Mouse (Mus musculus) hindbrain, embryonic 13.5 days (tissue): ENCODE measurements around the gene Prcd. TPM values are rescaled to one million over a fixed set of nuclear protein-coding genes. Genes with fewer than 3 reads are reported as not detected.
"Not testable (repeated sequence)": the region's sequence is repeated elsewhere in the genome, so short reads cannot be mapped to it uniquely, and the experiment has no call there.

ENCODE experiments used
- ATAC-seq: fragments of 200-750 bp; cut with Nextera tagmentation; 2 replicates; pipeline ENCODE4 v1.8.0; 2017; ENCODE audit warnings: moderate TSS enrichment; ENCODE audit not compliant: low FRiP score
- H3K27ac ChIP-seq: fragments of 300-500 bp; sonication (generic); 2 replicates; pipeline ENCODE4 v1.5.1; 2015; ENCODE audit warnings: inconsistent platforms, mild to moderate bottlenecking, moderate library complexity
- H3K27me3 ChIP-seq: fragments of 300-500 bp; sonication (generic); 2 replicates; pipeline ENCODE4 v1.6.1; 2015; ENCODE audit warnings: mild to moderate bottlenecking, inconsistent platforms
- H3K36me3 ChIP-seq: fragments of 300-500 bp; sonication (generic); 2 replicates; pipeline ENCODE4 v1.6.1; 2015; ENCODE audit warnings: mild to moderate bottlenecking, inconsistent platforms
- H3K4me1 ChIP-seq: fragments of 300-500 bp; sonication (generic); replicated peaks from 2 replicates; pipeline ENCODE4 v1.6.1; 2015; ENCODE audit warnings: inconsistent platforms
- H3K4me2 ChIP-seq: fragments of 300-500 bp; sonication (generic); 2 replicates; pipeline ENCODE4 v1.6.1; 2015; ENCODE audit warnings: inconsistent platforms, mild to moderate bottlenecking, moderate library complexity
- H3K4me3 ChIP-seq: fragments of 300-500 bp; sonication (generic); 2 replicates; pipeline ENCODE4 v1.5.1; 2015; ENCODE audit warnings: mild to moderate bottlenecking, inconsistent platforms
- H3K9ac ChIP-seq: fragments of 300-500 bp; sonication (generic); 2 replicates; pipeline ENCODE4 v1.6.1; 2015; ENCODE audit warnings: mild to moderate bottlenecking, inconsistent platforms
- H3K9me3 ChIP-seq: fragments of 300-500 bp; sonication (generic); 2 replicates; pipeline ENCODE4 v1.6.1; 2016; ENCODE audit warnings: inconsistent platforms
- WGBS: fragments of 180-500 bp; shearing (Covaris S2); methylation state at CpG from one replicate; pipeline ENCODE4 v1.1.7; 2015; 5-methylcytosine and 5-hydroxymethylcytosine counted together
- polyA plus RNA-seq: library from polyadenylated mRNA; unstranded; fragments of >200 nt; fragmentation: Nextera tagmentation; extraction: Ambion mirVana; gene quantifications from 2 replicates; pipeline ENCODE4 v1.2.1, GENCODE M21; 2015

Prcd gene
- polyA plus RNA-seq, result 1.2 and 1.4 TPM in 2 replicates

GRCm38 (mm10) chr11:116653234-116653633 lies at the start of gene Prcd:
Gene Prcd, plus strand, starts transcription at chr11:116653534.
- WGBS, result 1% methylated on average over 9 of the region's 10 CpGs
- H3K27ac ChIP-seq, result peak within 1 kb of the TSS; percentile 52
- H3K9ac ChIP-seq, result peak within 1 kb of the TSS; percentile 89
- peaks cover 5% of the 10 kb centered on the region for H3K36me3 ChIP-seq
- peak within 1 kb of the TSS; percentile 93 for H3K4me2 ChIP-seq
- no peak for ATAC-seq
- peaks cover 62% of the 10 kb centered on the region for H3K27me3 ChIP-seq
- peak within 1 kb of the TSS; percentile 56 for H3K4me3 ChIP-seq
- no peaks in the 10 kb centered on the region for H3K9me3 ChIP-seq
- H3K4me1 ChIP-seq, result peaks cover 56% of the 10 kb centered on the region

- H3K9ac ChIP-seq, result no peak overlapping the region
- no peaks in the 10 kb centered on the region for H3K36me3 ChIP-seq
- H3K4me2 ChIP-seq, result no peak overlapping the region
- peaks cover 6% of the 10 kb centered on the region; the same call in 1 of the 2 replicates for H3K4me1 ChIP-seq
- WGBS, result 90% methylated on average over 12 of the region's 12 CpGs
- no peak overlapping the region for H3K27ac ChIP-seq
- no peaks in the 10 kb centered on the region for H3K27me3 ChIP-seq
- H3K4me3 ChIP-seq, result no peak overlapping the region
- H3K9me3 ChIP-seq, result no peaks in the 10 kb centered on the region
- no peak for ATAC-seq
Measured at GRCm38 (mm10) chr11:116604097-116604496, 49.2 kb upstream of the Prcd start.

GRCm38 (mm10) chr11:116607717-116608116 lies 45.6 kb upstream of the Prcd start:
- Histone ChIP-seq H3K4me2 (no peak overlapping the region), H3K27me3 (no peaks in the 10 kb centered on the region), H3K9me3 (no peaks in the 10 kb centered on the region), H3K9ac (no peak overlapping the region), H3K36me3 (no peaks in the 10 kb centered on the region), H3K27ac (no peak overlapping the region), H3K4me3 (no peak overlapping the region), H3K4me1 (0 out of 2 replicates have a peak, but pooled peaks cover 6% of the 10 kb centered on the region)
- WGBS, result 87% methylated on average over 3 of the region's 3 CpGs
- ATAC-seq, result no peak

GRCm38 (mm10) chr11:116609965-116610630 lies 43.2 kb upstream of the Prcd start:
- 0 out of 2 replicates have a peak, but pooled peaks cover 6% of the 10 kb centered on the region for H3K4me1 ChIP-seq
- H3K27me3 ChIP-seq, result no peaks in the 10 kb centered on the region
- no peak for ATAC-seq
- no peak overlapping the region for H3K9ac ChIP-seq
- no peak overlapping the region for H3K27ac ChIP-seq
- WGBS, result 84% methylated on average over 15 of the region's 15 CpGs
- H3K36me3 ChIP-seq, result no peaks in the 10 kb centered on the region
- H3K4me3 ChIP-seq, result no peak overlapping the region
- no peaks in the 10 kb centered on the region for H3K9me3 ChIP-seq
- H3K4me2 ChIP-seq, result no peak overlapping the region

DNA sequence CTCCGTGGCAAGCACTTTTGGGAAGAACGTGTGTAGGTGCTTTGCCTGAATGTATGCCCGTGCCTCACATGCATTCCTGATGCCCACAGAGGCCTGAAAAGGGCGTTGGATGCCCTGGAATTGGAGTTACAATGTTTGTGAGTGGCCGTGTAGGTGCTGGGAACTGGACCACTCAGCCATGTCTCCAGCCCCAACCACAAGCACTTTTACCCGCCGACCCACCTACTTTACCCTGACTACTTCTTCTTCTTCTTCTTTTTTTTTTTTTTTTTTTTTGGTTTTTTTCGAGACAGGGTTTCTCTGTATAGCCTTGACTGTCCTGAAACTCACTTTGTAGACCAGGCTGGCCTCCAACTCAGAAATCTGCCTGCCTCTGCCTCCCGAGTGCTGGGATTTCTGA lies 42.2 kb upstream of the Prcd start:
- 95% methylated on average over 8 of the region's 9 CpGs for WGBS
- H3K27ac ChIP-seq, result not testable (repeated sequence)

DNA sequence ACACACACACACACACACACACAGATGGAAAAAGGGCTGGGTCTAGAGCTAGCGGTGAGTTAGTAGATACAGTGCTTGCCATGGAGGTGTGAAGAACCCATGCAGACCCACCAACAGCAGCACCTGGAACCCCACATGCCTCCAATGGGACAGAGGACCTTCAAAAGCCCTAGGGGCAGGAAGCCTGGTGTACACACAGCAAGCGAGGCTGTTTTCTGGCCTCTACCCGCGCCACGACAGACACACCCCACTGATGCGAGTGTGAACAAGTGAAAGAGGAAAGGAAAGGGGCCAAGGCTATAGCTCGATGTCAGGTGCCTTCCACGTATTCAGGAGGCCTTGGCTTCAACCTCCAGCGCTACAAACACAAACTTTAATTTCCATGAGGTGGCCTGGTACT lies 41.5 kb upstream of the Prcd start:
- Histone ChIP-seq H3K4me2 (no peak overlapping the region), H3K9ac (no peak overlapping the region), H3K27ac (no peak overlapping the region), H3K36me3 (no peaks in the 10 kb centered on the region), H3K27me3 (no peaks in the 10 kb centered on the region), H3K4me1 (peaks cover 9% of the 10 kb centered on the region), H3K9me3 (no peaks in the 10 kb centered on the region), H3K4me3 (no peak overlapping the region)
- 89% methylated on average over 9 of the region's 9 CpGs for WGBS
- no peak for ATAC-seq

More for the DNA sequence above, 42.2 kb upstream of the Prcd start:
- not testable (repeated sequence) for H3K4me3 ChIP-seq, H3K4me2 ChIP-seq, H3K9me3 ChIP-seq, H3K27me3 ChIP-seq, H3K36me3 ChIP-seq, H3K9ac ChIP-seq, ATAC-seq
- H3K4me1 ChIP-seq, result peaks cover 12% of the 10 kb centered on the region

DNA sequence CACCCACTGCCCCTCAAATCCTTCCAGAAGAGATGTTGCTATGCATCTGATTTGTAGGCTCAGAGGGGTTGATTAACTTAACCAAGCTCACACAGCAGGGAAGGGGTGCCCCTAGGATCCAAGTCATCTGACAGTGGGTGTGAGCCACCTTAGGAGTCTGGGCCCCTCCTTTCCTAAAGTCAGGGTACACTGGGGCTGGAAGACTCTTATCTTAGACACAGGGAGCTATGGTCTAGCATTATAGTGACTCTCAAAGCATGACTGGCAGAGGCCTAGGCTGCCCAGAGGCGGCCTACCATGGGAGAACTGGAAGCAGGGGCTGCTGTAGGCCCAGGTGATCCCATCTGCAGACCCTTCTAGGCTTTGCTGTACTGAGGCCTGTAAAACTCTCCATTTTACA lies 40.8 kb upstream of the Prcd start:
- H3K27ac ChIP-seq, result no peak overlapping the region
- H3K9me3 ChIP-seq, result no peaks in the 10 kb centered on the region
- no peak for ATAC-seq
- H3K9ac ChIP-seq, result no peak overlapping the region
- H3K27me3 ChIP-seq, result no peaks in the 10 kb centered on the region
- WGBS, result 93% methylated on average over 1 of the region's 1 CpGs
- H3K36me3 ChIP-seq, result no peaks in the 10 kb centered on the region
- H3K4me1 ChIP-seq, result peaks cover 7% of the 10 kb centered on the region
- H3K4me2 ChIP-seq, result no peak overlapping the region
- no peak overlapping the region for H3K4me3 ChIP-seq

GRCm38 (mm10) chr11:116613234-116613633 lies 40.1 kb upstream of the Prcd start:
- Histone ChIP-seq H3K9me3 (no peaks in the 10 kb centered on the region), H3K4me3 (no peak overlapping the region), H3K4me2 (no peak overlapping the region), H3K4me1 (peaks cover 7% of the 10 kb centered on the region), H3K9ac (no peak overlapping the region), H3K27me3 (0 out of 2 replicates have a peak, but pooled peaks cover 1% of the 10 kb centered on the region), H3K36me3 (no peaks in the 10 kb centered on the region), H3K27ac (no peak overlapping the region)
- 91% methylated on average over 6 of the region's 6 CpGs for WGBS
- ATAC-seq, result no peak

GRCm38 (mm10) chr11:116615735-116616437 lies 37.4 kb upstream of the Prcd start:
- H3K9me3 ChIP-seq, result no peaks in the 10 kb centered on the region
- ATAC-seq, result no peak

DNA sequence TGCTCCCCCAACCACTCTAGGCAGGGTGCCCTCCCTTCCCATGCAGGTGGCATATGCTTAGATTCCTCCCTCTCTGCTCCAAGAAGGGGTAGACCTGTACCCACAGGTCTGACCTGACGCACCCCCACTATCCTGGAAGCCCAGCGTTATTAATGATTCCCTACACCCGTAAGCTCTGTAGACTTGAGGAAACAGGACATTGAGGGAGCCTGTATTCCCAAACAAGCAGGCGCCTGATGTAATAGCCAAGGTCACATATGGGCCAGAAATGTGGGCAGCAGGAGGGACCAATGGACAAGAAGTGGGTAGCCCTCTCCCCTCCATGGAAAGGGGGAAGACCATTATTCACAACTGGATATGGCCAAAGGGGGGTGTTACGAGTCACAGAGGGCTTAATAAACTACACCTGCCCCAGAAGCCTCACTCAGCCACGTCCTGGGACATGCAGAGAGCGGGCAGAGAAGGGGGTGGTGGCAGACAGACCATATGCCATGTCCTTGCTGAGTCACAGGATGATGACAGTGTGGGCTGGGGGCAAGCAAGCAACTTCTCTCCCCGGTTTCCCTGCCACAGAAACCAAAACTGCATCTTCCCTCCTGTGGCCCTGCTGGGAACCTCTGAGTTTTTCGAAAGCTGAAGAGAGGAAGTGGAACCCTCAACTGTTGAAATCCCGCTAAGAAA lies 36.8 kb upstream of the Prcd start:
- Histone ChIP-seq H3K27ac (no peak overlapping the region), H3K4me3 (no peak overlapping the region), H3K9me3 (no peaks in the 10 kb centered on the region), H3K36me3 (no peaks in the 10 kb centered on the region), H3K9ac (no peak overlapping the region), H3K4me1 (peaks cover 33% of the 10 kb centered on the region), H3K4me2 (no peak overlapping the region), H3K27me3 (0 out of 2 replicates have a peak, but pooled peaks cover 11% of the 10 kb centered on the region)
- 77% methylated on average over 10 of the region's 10 CpGs for WGBS
- no peak for ATAC-seq

More at GRCm38 (mm10) chr11:116615735-116616437, 37.4 kb upstream of the Prcd start:
- Histone ChIP-seq H3K4me2 (no peak overlapping the region), H3K27me3 (0 out of 2 replicates have a peak, but pooled peaks cover 7% of the 10 kb centered on the region), H3K36me3 (no peaks in the 10 kb centered on the region), H3K4me1 (peaks cover 26% of the 10 kb centered on the region), H3K4me3 (no peak overlapping the region), H3K27ac (no peak overlapping the region), H3K9ac (no peak overlapping the region)
- WGBS, result 49% methylated on average over 15 of the region's 15 CpGs

DNA sequence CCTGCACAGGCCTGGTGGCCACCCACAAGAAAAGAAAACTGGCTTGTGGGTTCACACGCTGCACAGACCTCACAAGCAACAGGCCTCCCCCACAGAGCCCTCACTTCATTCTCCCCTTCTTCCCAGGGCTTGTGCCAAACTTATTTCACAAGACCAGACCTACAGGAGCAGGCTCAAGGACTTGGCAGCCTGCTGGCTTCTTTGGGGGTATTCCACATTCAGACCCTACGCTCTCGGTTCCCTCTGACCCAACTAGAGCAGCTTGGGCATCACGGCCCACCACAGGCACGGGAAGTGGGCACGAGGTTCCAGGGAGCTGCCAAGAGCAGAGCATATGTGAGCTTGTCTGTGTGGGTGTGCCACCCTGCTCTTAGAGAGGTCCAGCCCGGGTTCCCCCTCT lies 35.7 kb upstream of the Prcd start:
- WGBS, result 86% methylated on average over 7 of the region's 7 CpGs
- H3K27ac ChIP-seq, result no peak overlapping the region
- ATAC-seq, result no peak
- H3K9me3 ChIP-seq, result no peaks in the 10 kb centered on the region
- H3K4me3 ChIP-seq, result no peak overlapping the region
- peaks cover 37% of the 10 kb centered on the region for H3K4me1 ChIP-seq
- peaks cover 20% of the 10 kb centered on the region for H3K27me3 ChIP-seq
- H3K4me2 ChIP-seq, result no peak overlapping the region
- H3K36me3 ChIP-seq, result no peaks in the 10 kb centered on the region
- no peak overlapping the region for H3K9ac ChIP-seq

- Histone ChIP-seq H3K9me3 (no peaks in the 10 kb centered on the region), H3K4me2 (no peak overlapping the region), H3K9ac (no peak overlapping the region), H3K4me1 (peaks cover 41% of the 10 kb centered on the region), H3K27me3 (peaks cover 30% of the 10 kb centered on the region), H3K4me3 (no peak overlapping the region), H3K27ac (no peak overlapping the region), H3K36me3 (no peaks in the 10 kb centered on the region)
- 85% methylated on average over 7 of the region's 7 CpGs for WGBS
- no peak for ATAC-seq
Measured at GRCm38 (mm10) chr11:116618666-116619065, 34.7 kb upstream of the Prcd start.
